ENCODE assay signal across 16 mouse cellular contexts in the genomic region with DNA sequence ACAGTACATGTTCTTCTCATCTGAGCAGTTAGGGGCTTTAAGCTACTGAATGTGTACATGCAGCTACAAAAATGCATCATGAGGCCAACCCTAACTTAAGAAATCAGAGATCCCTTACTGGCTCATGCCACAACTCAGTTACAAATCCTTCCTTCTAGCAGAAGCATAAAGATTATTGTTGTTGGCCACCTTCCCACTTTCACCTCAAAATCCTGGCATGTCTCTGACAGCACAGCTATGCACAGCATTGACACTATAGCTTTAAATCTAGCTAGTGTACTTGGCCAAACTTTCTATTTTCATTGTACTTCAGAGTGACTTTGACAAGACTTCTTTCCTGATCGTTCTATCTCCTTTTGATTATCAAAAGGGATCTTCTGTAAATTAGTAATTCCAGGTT. TPM values are rescaled to one million over a fixed set of nuclear protein-coding genes. Genes with fewer than 3 reads are reported as not detected.
DNase-seq lines count a peak whose midpoint lies in the region; ATAC-seq lines count a peak whose summit lies in the region.
"Had no signal": no experiment of that assay in that cellular context is flagged by ENCODE, and none has a peak within 500 bp of the region (broad histone marks: within the 10 kb centered on the region; RNA-seq: fewer than 3 reads in every experiment).

No protein-coding gene starts in this region.

- WGBS in limb, embryonic 15.5 days, result 55% methylated on average over 1 of the region's 1 CpGs

- no peak overlapping the region for H3K4me3 ChIP-seq in limb, embryonic 15.5 days
- H3K4me3 ChIP-seq: layer of hippocampus, adult 2 months; liver, embryonic 15.5 days had no signal

- no peak for DNase-seq in frontal cortex, postnatal 14 days (ENCODE audit: low spot score in 2 of 2)
- DNase-seq in kidney, postnatal 14 days, result peak; percentile 13
- no peak for DNase-seq in kidney, postnatal 25 days
- peak; percentile 91 for DNase-seq in NIH3T3 (ENCODE audit: low read depth)
- DNase-seq in cerebellum, adult 8-10 months, result no peak
- DNase-seq: adrenal gland, postnatal 14 days; cerebellum, adult 9-10 months; gastrocnemius, postnatal 10 days; lung, postnatal 14 days; right cerebral cortex, adult 18-20 months; thymus, adult 18-20 months had no signal

- no peaks in the 10 kb centered on the region; the same call in 1 of the 2 replicates for H3K36me3 ChIP-seq in limb, embryonic 15.5 days

- H3K27me3 ChIP-seq in limb, embryonic 15.5 days, result no peaks in the 10 kb centered on the region
- H3K27me3 ChIP-seq: liver, embryonic 15.5 days had no signal

- ATAC-seq in frontal cortex, adult (ENCODE audit: low TSS enrichment), result peak; percentile 62; the same call in 1 of the 2 replicates
- ATAC-seq in limb, embryonic 15.5 days (ENCODE audit: insufficient number of reproducible peaks, low FRiP score, low TSS enrichment, low read depth), result no peak
- ATAC-seq: midbrain, embryonic 16.5 days had no signal

- no peak overlapping the region for H3K9ac ChIP-seq in limb, embryonic 15.5 days
- H3K9ac ChIP-seq: liver, embryonic 15.5 days had no signal

- H3K4me2 ChIP-seq in limb, embryonic 15.5 days, result no peak overlapping the region
- H3K4me2 ChIP-seq: liver, embryonic 15.5 days had no signal

- H3K9me3 ChIP-seq in limb, embryonic 15.5 days, result no peaks in the 10 kb centered on the region
- H3K9me3 ChIP-seq: liver, embryonic 15.5 days had no signal

- 0 out of 2 replicates have a peak overlapping the region, but pooled peaks have one; percentile 5 for H3K27ac ChIP-seq in limb, embryonic 15.5 days
- H3K27ac ChIP-seq: layer of hippocampus, adult 2 months; liver, embryonic 15.5 days had no signal

- H3K4me1 ChIP-seq in limb, embryonic 15.5 days, result peaks cover 25% of the 10 kb centered on the region

RNA-seq across cellular contexts. Expression of gene Map2k4, which starts 9.0 kb away (rescaled TPM):
- polyA plus RNA-seq in limb, embryonic 15.5 days (2015; fragmentation: Nextera tagmentation; extraction: Ambion mirVana), result 58.8 and 63.6 TPM in 2 replicates

RNA-seq across cellular contexts. Expression of gene Zkscan6, which starts 27.9 kb away (rescaled TPM):
- 14.7 and 15.7 TPM in 2 replicates for polyA plus RNA-seq in limb, embryonic 15.5 days (2015; fragmentation: Nextera tagmentation; extraction: Ambion mirVana)

Comparison
In these comparisons a context has a peak if more than half of its experiments do, and no peak if none do; other contexts are left out.
1. DNase-seq: peak in kidney, postnatal 14 days (single experiment) and NIH3T3 (single experiment); none in frontal cortex, postnatal 14 days (0 of 2), kidney, postnatal 25 days (0 of 2) and cerebellum, adult 8-10 months (single experiment).